19 mouse cellular contexts compared by ENCODE assay signal in the genomic region with DNA sequence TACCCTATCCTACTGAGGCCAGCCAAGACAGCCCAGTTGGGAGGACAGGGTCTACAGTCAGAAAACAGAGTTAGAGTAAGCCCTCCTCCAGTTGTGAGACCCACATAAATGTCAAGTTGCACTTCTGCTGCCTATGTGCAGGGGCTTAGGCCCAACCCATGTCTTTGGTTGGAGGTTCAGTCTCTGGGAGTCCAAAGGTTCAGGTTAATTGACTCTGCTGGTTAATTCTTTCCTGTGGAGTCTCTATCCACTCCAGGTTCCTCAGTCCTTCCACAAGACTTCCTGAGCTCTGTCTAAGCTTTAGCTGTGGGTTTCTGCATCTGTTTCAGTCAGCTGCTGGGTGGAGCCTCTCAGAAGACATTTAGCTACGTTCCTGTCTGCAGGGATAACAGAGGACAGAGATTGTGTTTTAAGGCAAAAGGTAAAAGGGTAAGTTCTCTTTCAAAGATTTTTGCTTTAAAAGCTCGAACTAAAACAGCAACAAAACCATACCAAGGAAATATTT.
"Had no signal": no experiment of that assay in that cellular context is flagged by ENCODE, and none has a peak within 500 bp of the region (broad histone marks: within the 10 kb centered on the region; RNA-seq: fewer than 3 reads in every experiment).

No protein-coding gene starts in this region.

- H3K27ac ChIP-seq: hindbrain, postnatal 0 days; limb, embryonic 12.5 days; limb, embryonic 15.5 days; liver, embryonic 14.5 days; midbrain, embryonic 10.5 days; midbrain, embryonic 13.5 days; neural tube, embryonic 13.5 days had no signal

- DNase-seq: left cerebral cortex, postnatal 4 days; liver, postnatal 0 days; lung, embryonic 14.5 days; retina, postnatal 1 day; thymus, adult 18-20 months; thymus, postnatal 36 days had no signal

- ATAC-seq: hindbrain, postnatal 0 days; inflammation-experienced regulatory T-cells, adult 6 months; liver, postnatal 0 days; lung, postnatal 0 days; midbrain, embryonic 13.5 days; midbrain, embryonic 16.5 days had no signal

- H3K36me3 ChIP-seq: limb, embryonic 12.5 days; limb, embryonic 15.5 days; midbrain, embryonic 10.5 days; midbrain, embryonic 13.5 days; neural tube, embryonic 13.5 days had no signal

- H3K4me2 ChIP-seq: limb, embryonic 12.5 days; limb, embryonic 15.5 days; liver, embryonic 11.5 days; lung, embryonic 14.5 days; midbrain, embryonic 13.5 days; neural tube, embryonic 13.5 days had no signal

- H3K27me3 ChIP-seq: limb, embryonic 12.5 days; limb, embryonic 15.5 days; megakaryocyte, embryonic 14.5 days; midbrain, embryonic 13.5 days; neural tube, embryonic 13.5 days had no signal

- H3K4me3 ChIP-seq: limb, embryonic 12.5 days; limb, embryonic 15.5 days; megakaryocyte, embryonic 14.5 days; midbrain, embryonic 10.5 days; midbrain, embryonic 13.5 days; myocyte; neural tube, embryonic 13.5 days had no signal

- H3K9ac ChIP-seq: limb, embryonic 12.5 days; limb, embryonic 15.5 days; liver, embryonic 14.5 days; liver, postnatal 0 days; lung, embryonic 14.5 days; midbrain, embryonic 13.5 days; neural tube, embryonic 13.5 days had no signal

- H3K9me3 ChIP-seq: limb, embryonic 12.5 days; limb, embryonic 15.5 days; midbrain, embryonic 10.5 days; midbrain, embryonic 13.5 days; neural tube, embryonic 13.5 days had no signal

- H3K4me1 ChIP-seq: limb, embryonic 15.5 days; megakaryocyte, embryonic 14.5 days; midbrain, embryonic 10.5 days; midbrain, embryonic 13.5 days had no signal
